Mouse (Mus musculus) kidney, adult 2 months (tissue): ENCODE results near the gene 1700042G07Rik.

Source experiments
- CTCF ChIP-seq: fragments of 200-500 bp; conservative IDR thresholded peaks from 2 replicates; pipeline ENCODE4 v1.5.1; 2011; ENCODE audit warnings: low read depth, mild to moderate bottlenecking, control low read depth, low read length, moderate library complexity, mixed read lengths; ENCODE audit not compliant: insufficient read depth, insufficient read length
- POLR2A ChIP-seq: fragments of 200-500 bp; IDR thresholded peaks from one replicate; pipeline ENCODE4 v1.6.1; 2011; ENCODE audit warnings: low read depth, low read length, control low read depth

DNA sequence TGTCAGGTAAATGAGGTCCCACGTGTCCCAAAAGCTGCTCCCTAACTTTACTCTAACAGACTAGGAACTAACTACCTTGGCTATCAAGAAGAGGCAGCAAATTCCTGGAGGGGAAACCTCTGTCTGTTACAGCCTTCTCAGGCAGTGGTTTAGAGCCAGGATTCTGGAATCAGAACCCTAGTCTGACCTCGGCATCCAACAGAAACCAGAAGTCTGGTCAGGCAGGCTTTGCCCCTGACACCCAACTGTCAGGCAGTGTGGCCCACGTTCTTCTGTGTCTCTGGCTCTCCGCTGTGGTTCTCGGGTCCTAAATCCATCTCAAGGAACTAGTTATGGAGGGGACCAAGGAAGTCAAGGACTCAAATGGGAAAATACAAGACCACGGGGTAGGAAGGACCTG, 21.9 kb upstream of the 1700042G07Rik start, which contains the start of gene Lurap1:
- TF ChIP-seq CTCF (no peak), POLR2A (no peak)
